Mouse (Mus musculus) thymus, adult 2 months (tissue): ENCODE measurements around the gene Glg1.

Experiments
- CTCF ChIP-seq: fragments of 200-500 bp; IDR thresholded peaks from 2 replicates; pipeline ENCODE4 v1.5.1; 2012; ENCODE audit warnings: mild to moderate bottlenecking, control low read depth, low read length, moderate library complexity, borderline replicate concordance; ENCODE audit not compliant: control insufficient read depth, poor library complexity, insufficient read depth; ENCODE audit errors: extremely low read depth
- POLR2A ChIP-seq: fragments of 200-500 bp; IDR thresholded peaks from 2 replicates; pipeline ENCODE4 v1.6.1; 2012; ENCODE audit warnings: mild to moderate bottlenecking, low read length, control low read depth, moderate library complexity; ENCODE audit not compliant: control insufficient read depth, poor library complexity, insufficient read depth; ENCODE audit errors: extremely low read depth

GRCm38 (mm10) chr8:111114891-111115290 lies 144.1 kb downstream of the Glg1 start:
- TF ChIP-seq CTCF: no peak
- no peak for TF ChIP-seq POLR2A
